Mouse (Mus musculus): Measurements from ENCODE around the gene 9130019O22Rik. TPM values are rescaled to one million over a fixed set of nuclear protein-coding genes. Genes with fewer than 3 reads are reported as not detected.
"Not testable (repeated sequence)": the region's sequence is repeated elsewhere in the genome, so short reads cannot be mapped to it uniquely, and the experiment has no call there.

Gene 9130019O22Rik
- polyA plus RNA-seq, 1 experiment from 2014 or later = 6.7 TPM

GRCm38 (mm10) chr7:127341861-127342260 lies 45.1 kb downstream of the 9130019O22Rik start:
- peaks cover 13% of the 10 kb centered on the region; the same call in 1 of the 2 replicates for H3K36me3 ChIP-seq (ENCODE audit: control insufficient read depth, insufficient read depth, low read length)
- H3K27me3 ChIP-seq (ENCODE audit: control insufficient read depth, insufficient read depth, low read length); H3K4me2 ChIP-seq (replicated peaks; ENCODE audit: low read depth, low read length); H3K9me3 ChIP-seq (ENCODE audit: control insufficient read depth, low read depth, low read length); H3K4me3 ChIP-seq (ENCODE audit: low read depth, low read length); H3K9ac ChIP-seq (replicated peaks; ENCODE audit: low read depth, low read length); H3K4me1 ChIP-seq (ENCODE audit: control insufficient read depth, insufficient read depth, low read length); ATAC-seq (ENCODE audit: insufficient number of reproducible peaks, insufficient read depth, low FRiP score, low read depth); H3K27ac ChIP-seq (ENCODE audit: low read length): not testable (repeated sequence)
- 90% methylated on average over 6 of the region's 6 CpGs for WGBS

- 95% methylated on average over 8 of the region's 8 CpGs for WGBS
- no peak overlapping the region for H3K4me3 ChIP-seq (ENCODE audit: low read depth, low read length)
- H3K9ac ChIP-seq (replicated peaks; ENCODE audit: low read depth, low read length) = no peak overlapping the region
- H3K4me1 ChIP-seq (ENCODE audit: control insufficient read depth, insufficient read depth, low read length) = peaks cover 7% of the 10 kb centered on the region; the same call in 1 of the 2 replicates
- no peaks in the 10 kb centered on the region for H3K9me3 ChIP-seq (ENCODE audit: control insufficient read depth, low read depth, low read length)
- peaks cover 13% of the 10 kb centered on the region; the same call in 1 of the 2 replicates for H3K36me3 ChIP-seq (ENCODE audit: control insufficient read depth, insufficient read depth, low read length)
- no peak overlapping the region for H3K27ac ChIP-seq (ENCODE audit: low read length)
- H3K27me3 ChIP-seq (ENCODE audit: control insufficient read depth, insufficient read depth, low read length) = no peaks in the 10 kb centered on the region
- no peak overlapping the region for H3K4me2 ChIP-seq (replicated peaks; ENCODE audit: low read depth, low read length)
- no peak for ATAC-seq (ENCODE audit: insufficient number of reproducible peaks, insufficient read depth, low FRiP score, low read depth)
Measured at GRCm38 (mm10) chr7:127341356-127341755, 45.6 kb downstream of the 9130019O22Rik start.

- no peak for ATAC-seq (ENCODE audit: insufficient number of reproducible peaks, insufficient read depth, low FRiP score, low read depth)
Measured at GRCm38 (mm10) chr7:127337636-127338035, 49.3 kb downstream of the 9130019O22Rik start.

GRCm38 (mm10) chr7:127335604-127336003 lies 51.4 kb downstream of the 9130019O22Rik start:
- no peak overlapping the region for H3K27ac ChIP-seq (ENCODE audit: low read length)
- no peaks in the 10 kb centered on the region for H3K4me1 ChIP-seq (ENCODE audit: control insufficient read depth, insufficient read depth, low read length)
- no peak overlapping the region for H3K9ac ChIP-seq (replicated peaks; ENCODE audit: low read depth, low read length)
- H3K4me3 ChIP-seq (ENCODE audit: low read depth, low read length) = no peak overlapping the region
- no peak overlapping the region for H3K4me2 ChIP-seq (replicated peaks; ENCODE audit: low read depth, low read length)
- no peaks in the 10 kb centered on the region for H3K27me3 ChIP-seq (ENCODE audit: control insufficient read depth, insufficient read depth, low read length)
- ATAC-seq (ENCODE audit: insufficient number of reproducible peaks, insufficient read depth, low FRiP score, low read depth) = no peak
- no peaks in the 10 kb centered on the region for H3K36me3 ChIP-seq (ENCODE audit: control insufficient read depth, insufficient read depth, low read length)
- WGBS = 84% methylated on average over 4 of the region's 4 CpGs
- H3K9me3 ChIP-seq (ENCODE audit: control insufficient read depth, low read depth, low read length) = no peaks in the 10 kb centered on the region

More at GRCm38 (mm10) chr7:127337636-127338035, 49.3 kb downstream of the 9130019O22Rik start:
- no peaks in the 10 kb centered on the region for H3K4me1 ChIP-seq (ENCODE audit: control insufficient read depth, insufficient read depth, low read length)
- H3K4me3 ChIP-seq (ENCODE audit: low read depth, low read length) = no peak overlapping the region
- peaks cover 2% of the 10 kb centered on the region; the same call in 1 of the 2 replicates for H3K36me3 ChIP-seq (ENCODE audit: control insufficient read depth, insufficient read depth, low read length)
- H3K9me3 ChIP-seq (ENCODE audit: control insufficient read depth, low read depth, low read length) = no peaks in the 10 kb centered on the region
- no peak overlapping the region for H3K9ac ChIP-seq (replicated peaks; ENCODE audit: low read depth, low read length)
- no peak overlapping the region for H3K4me2 ChIP-seq (replicated peaks; ENCODE audit: low read depth, low read length)
- no peak overlapping the region for H3K27ac ChIP-seq (ENCODE audit: low read length)
- no peaks in the 10 kb centered on the region for H3K27me3 ChIP-seq (ENCODE audit: control insufficient read depth, insufficient read depth, low read length)
- 73% methylated on average over 4 of the region's 4 CpGs for WGBS

- Histone ChIP-seq H3K4me3 (ENCODE audit: low read depth, low read length) (no peak overlapping the region), H3K9ac (replicated peaks; ENCODE audit: low read depth, low read length) (no peak overlapping the region), H3K36me3 (ENCODE audit: control insufficient read depth, insufficient read depth, low read length) (no peaks in the 10 kb centered on the region), H3K9me3 (ENCODE audit: control insufficient read depth, low read depth, low read length) (no peaks in the 10 kb centered on the region), H3K4me1 (ENCODE audit: control insufficient read depth, insufficient read depth, low read length) (no peaks in the 10 kb centered on the region), H3K27ac (ENCODE audit: low read length) (no peak overlapping the region), H3K4me2 (replicated peaks; ENCODE audit: low read depth, low read length) (no peak overlapping the region), H3K27me3 (ENCODE audit: control insufficient read depth, insufficient read depth, low read length) (no peaks in the 10 kb centered on the region)
- 81% methylated on average over 6 of the region's 6 CpGs for WGBS
- ATAC-seq (ENCODE audit: insufficient number of reproducible peaks, insufficient read depth, low FRiP score, low read depth) = no peak
Measured at GRCm38 (mm10) chr7:127333240-127333639, 53.7 kb downstream of the 9130019O22Rik start.

Other genes starting within 250 kb of the 9130019O22Rik start
- 0.31 and 0.33 TPM in 2 replicates for gene Spn, start 249.3 kb downstream of the 9130019O22Rik start, polyA plus RNA-seq (2014; fragmentation: Nextera tagmentation; extraction: Ambion mirVana)
- 44.6 and 49.5 TPM in 2 replicates for gene Cd2bp2, start 191.1 kb downstream of the 9130019O22Rik start, polyA plus RNA-seq (2014; fragmentation: Nextera tagmentation; extraction: Ambion mirVana)
- gene Tbc1d10b, start 178.7 kb downstream of the 9130019O22Rik start, polyA plus RNA-seq (2014; fragmentation: Nextera tagmentation; extraction: Ambion mirVana) = 15.1 and 18.7 TPM in 2 replicates
- 9.7 TPM in 2 replicates for gene Mylpf, start 178.3 kb downstream of the 9130019O22Rik start, polyA plus RNA-seq (2014; fragmentation: Nextera tagmentation; extraction: Ambion mirVana)
- 22.9 and 24.4 TPM in 2 replicates for gene Zfp553, start 154.1 kb downstream of the 9130019O22Rik start, polyA plus RNA-seq (2014; fragmentation: Nextera tagmentation; extraction: Ambion mirVana)
- gene Sept1, start 154.0 kb downstream of the 9130019O22Rik start, polyA plus RNA-seq (2014; fragmentation: Nextera tagmentation; extraction: Ambion mirVana) = 14.9 and 16.5 TPM in 2 replicates
- gene Zfp771, start 142.9 kb downstream of the 9130019O22Rik start, polyA plus RNA-seq (2014; fragmentation: Nextera tagmentation; extraction: Ambion mirVana) = 54.9 and 55.2 TPM in 2 replicates
- gene Dctpp1, start 126.5 kb downstream of the 9130019O22Rik start, polyA plus RNA-seq (2014; fragmentation: Nextera tagmentation; extraction: Ambion mirVana) = 175 and 202 TPM in 2 replicates
- 97.3 and 114 TPM in 2 replicates for gene Sephs2, start 113.1 kb downstream of the 9130019O22Rik start, polyA plus RNA-seq (2014; fragmentation: Nextera tagmentation; extraction: Ambion mirVana)
- 0.91 and 1.0 TPM in 2 replicates for gene Itgal, start 90.9 kb downstream of the 9130019O22Rik start, polyA plus RNA-seq (2014; fragmentation: Nextera tagmentation; extraction: Ambion mirVana)
- 4.6 and 4.7 TPM in 2 replicates for gene Zfp768, start 41.6 kb downstream of the 9130019O22Rik start, polyA plus RNA-seq (2014; fragmentation: Nextera tagmentation; extraction: Ambion mirVana)
- 8.1 and 9.4 TPM in 2 replicates for gene Zfp747, start 11.1 kb downstream of the 9130019O22Rik start, polyA plus RNA-seq (2014; fragmentation: Nextera tagmentation; extraction: Ambion mirVana)
- 8.0 and 9.7 TPM in 2 replicates for gene E430018J23Rik, start 6.5 kb upstream of the 9130019O22Rik start, polyA plus RNA-seq (2014; fragmentation: Nextera tagmentation; extraction: Ambion mirVana)
- 10.3 and 12.0 TPM in 2 replicates for gene Zfp764, start 19.7 kb upstream of the 9130019O22Rik start, polyA plus RNA-seq (2014; fragmentation: Nextera tagmentation; extraction: Ambion mirVana)
- 25.0 and 26.3 TPM in 2 replicates for gene Zfp688, start 34.9 kb upstream of the 9130019O22Rik start, polyA plus RNA-seq (2014; fragmentation: Nextera tagmentation; extraction: Ambion mirVana)
- gene Zfp689, start 62.0 kb upstream of the 9130019O22Rik start, polyA plus RNA-seq (2014; fragmentation: Nextera tagmentation; extraction: Ambion mirVana) = 7.9 and 9.1 TPM in 2 replicates
- gene Prr14, start 72.4 kb upstream of the 9130019O22Rik start, polyA plus RNA-seq (2014; fragmentation: Nextera tagmentation; extraction: Ambion mirVana) = 49.9 and 55.0 TPM in 2 replicates
- 14.9 and 18.5 TPM in 2 replicates for gene Fbrs, start 92.0 kb upstream of the 9130019O22Rik start, polyA plus RNA-seq (2014; fragmentation: Nextera tagmentation; extraction: Ambion mirVana)
- 60.5 and 65.2 TPM in 2 replicates for gene Srcap, start 124.8 kb upstream of the 9130019O22Rik start, polyA plus RNA-seq (2014; fragmentation: Nextera tagmentation; extraction: Ambion mirVana)
- 20.8 and 22.1 TPM in 2 replicates for gene Gm42715, start 132.4 kb upstream of the 9130019O22Rik start, polyA plus RNA-seq (2014; fragmentation: Nextera tagmentation; extraction: Ambion mirVana)
- gene Tmem265, start 174.2 kb upstream of the 9130019O22Rik start, polyA plus RNA-seq (2014; fragmentation: Nextera tagmentation; extraction: Ambion mirVana) = 7.2 and 11.3 TPM in 2 replicates
- gene Phkg2, start 186.2 kb upstream of the 9130019O22Rik start, polyA plus RNA-seq (2014; fragmentation: Nextera tagmentation; extraction: Ambion mirVana) = 46.4 and 47.4 TPM in 2 replicates
- 7.8 and 8.2 TPM in 2 replicates for gene Ccdc189, start 201.4 kb upstream of the 9130019O22Rik start, polyA plus RNA-seq (2014; fragmentation: Nextera tagmentation; extraction: Ambion mirVana)
- gene Rnf40, start 201.6 kb upstream of the 9130019O22Rik start, polyA plus RNA-seq (2014; fragmentation: Nextera tagmentation; extraction: Ambion mirVana) = 37.0 and 39.9 TPM in 2 replicates
- gene Zfp629, start 228.6 kb upstream of the 9130019O22Rik start, polyA plus RNA-seq (2014; fragmentation: Nextera tagmentation; extraction: Ambion mirVana) = 16.0 and 17.2 TPM in 2 replicates